Mouse (Mus musculus) heart, postnatal 0 days (tissue): ENCODE data around the gene Cbl. TPM values are rescaled to one million over a fixed set of nuclear protein-coding genes. Genes with fewer than 3 reads are reported as not detected.

ENCODE experiments used
- ATAC-seq: fragments of 200-750 bp; cut with Nextera tagmentation; 2 replicates; pipeline ENCODE4 v1.8.0; 2017; ENCODE audit warnings: low read depth, moderate number of reproducible peaks, moderate library complexity; ENCODE audit not compliant: insufficient read depth
- DNase-seq: peaks from one replicate; pipeline ENCODE4 v3.0.0-alpha.2; 2016; ENCODE audit warnings: low spot score
- H3K27ac ChIP-seq: fragments of 300-500 bp; sonication (generic); 2 replicates; pipeline ENCODE4 v1.5.1; 2014; ENCODE audit warnings: low read depth, mild to moderate bottlenecking
- H3K27me3 ChIP-seq: fragments of 300-500 bp; sonication (generic); 2 replicates; pipeline ENCODE4 v1.6.1; 2014; ENCODE audit warnings: low read length, mixed read lengths; ENCODE audit not compliant: control insufficient read depth, insufficient read depth
- H3K36me3 ChIP-seq: fragments of 300-500 bp; sonication (generic); replicated peaks from 2 replicates; pipeline ENCODE4 v1.6.1; 2014; ENCODE audit warnings: low read length, mixed read lengths; ENCODE audit not compliant: control insufficient read depth, insufficient read depth
- H3K4me1 ChIP-seq: fragments of 300-500 bp; sonication (generic); 2 replicates; pipeline ENCODE4 v1.6.1; 2014; ENCODE audit warnings: antibody characterized with exemption; ENCODE audit not compliant: control insufficient read depth, insufficient read depth
- H3K4me2 ChIP-seq: fragments of 300-500 bp; sonication (generic); 2 replicates; pipeline ENCODE4 v1.6.1; 2014; ENCODE audit warnings: low read depth, mild to moderate bottlenecking, low read length, moderate library complexity
- H3K4me3 ChIP-seq: fragments of 300-500 bp; sonication (generic); 2 replicates; pipeline ENCODE4 v1.5.1; 2014; ENCODE audit warnings: low read depth, low read length
- H3K9ac ChIP-seq: fragments of 300-500 bp; sonication (generic); replicated peaks from 2 replicates; pipeline ENCODE4 v1.6.1; 2014; ENCODE audit warnings: low read depth, low read length, mixed read lengths
- H3K9me3 ChIP-seq: fragments of 300-500 bp; sonication (generic); replicated peaks from 2 replicates; pipeline ENCODE4 v1.6.1; 2016; ENCODE audit warnings: low read length; ENCODE audit not compliant: control insufficient read depth
- CTCF ChIP-seq: IDR thresholded peaks from 2 replicates; pipeline ENCODE4 v1.5.1; 2016; ENCODE audit warnings: antibody characterized with exemption, control low read depth, low read depth
- EP300 ChIP-seq: IDR thresholded peaks from 2 replicates; pipeline ENCODE4 v1.6.1; 2016; ENCODE audit warnings: antibody characterized with exemption, low read depth
- WGBS: fragments of 180-500 bp; shearing (Covaris S2); extraction: QIAGEN DNeasy Blood & Tissue Kit; methylation state at CpG from one replicate; pipeline ENCODE4 v1.1.7; 2014; 5-methylcytosine and 5-hydroxymethylcytosine counted together
- polyA plus RNA-seq: library from polyadenylated mRNA; unstranded; fragments of >200 nt; fragmentation: Nextera tagmentation; extraction: Ambion mirVana; gene quantifications from 2 replicates; pipeline ENCODE4 v1.2.1, GENCODE M21; 2015
- total RNA-seq: library from RNA; depleted of rRNA; stranded (reverse); fragments of >200 nt; gene quantifications from 2 replicates; pipeline ENCODE4 v1.2.3, GENCODE M21; 2014; ENCODE audit warnings: low replicate concordance

Gene Cbl
- total and polyA plus RNA-seq, 2 experiments from 2014 or later, result 5.2 to 17.6 TPM

- no peak overlapping the region for H3K9ac ChIP-seq
Observed at GRCm38 (mm10) chr9:44106182-44106581, 127.7 kb downstream of the Cbl start.

GRCm38 (mm10) chr9:44105781-44106180 is 128.1 kb downstream of the Cbl start:
- Histone ChIP-seq H3K4me1 (peaks cover 32% of the 10 kb centered on the region), H3K4me3 (no peak overlapping the region), H3K27ac (no peak overlapping the region), H3K4me2 (no peak overlapping the region), H3K9me3 (no peaks in the 10 kb centered on the region), H3K9ac (no peak overlapping the region), H3K27me3 (no peaks in the 10 kb centered on the region), H3K36me3 (no peaks in the 10 kb centered on the region; the same call in 1 of the 2 replicates)
- ATAC-seq (no peak), DNase-seq (no peak)
- no peak for TF ChIP-seq CTCF
- TF ChIP-seq EP300, result no peak
- 76% methylated on average over 10 of the region's 10 CpGs for WGBS

More at GRCm38 (mm10) chr9:44106182-44106581, 127.7 kb downstream of the Cbl start:
- 92% methylated on average over 7 of the region's 7 CpGs for WGBS
- no peak for ATAC-seq
- no peaks in the 10 kb centered on the region for H3K9me3 ChIP-seq
- H3K4me2 ChIP-seq, result no peak overlapping the region
- no peak for DNase-seq
- peaks cover 32% of the 10 kb centered on the region for H3K4me1 ChIP-seq
- no peaks in the 10 kb centered on the region; the same call in 1 of the 2 replicates for H3K36me3 ChIP-seq
- H3K4me3 ChIP-seq, result no peak overlapping the region
- H3K27me3 ChIP-seq, result no peaks in the 10 kb centered on the region
- TF ChIP-seq CTCF, result no peak
- no peak for TF ChIP-seq EP300
- H3K27ac ChIP-seq, result peak overlapping the region; percentile 68

- no peak for DNase-seq
- no peaks in the 10 kb centered on the region for H3K27me3 ChIP-seq
- H3K4me3 ChIP-seq, result no peak overlapping the region
- WGBS, result 84% methylated on average over 7 of the region's 7 CpGs
- H3K4me2 ChIP-seq, result no peak overlapping the region
- ATAC-seq, result no peak
- TF ChIP-seq CTCF (no peak), EP300 (no peak)
- peaks cover 25% of the 10 kb centered on the region for H3K4me1 ChIP-seq
- H3K9me3 ChIP-seq, result no peaks in the 10 kb centered on the region
- no peak overlapping the region for H3K9ac ChIP-seq
- no peaks in the 10 kb centered on the region; the same call in 1 of the 2 replicates for H3K36me3 ChIP-seq
- H3K27ac ChIP-seq, result no peak overlapping the region
Observed at GRCm38 (mm10) chr9:44104881-44105280, 129.0 kb downstream of the Cbl start.

GRCm38 (mm10) chr9:44101490-44101889 is 132.4 kb downstream of the Cbl start, which contains the start of gene Mfrp:
TSS of gene Mfrp (plus strand) at chr9:44101729.
- 76% methylated on average over 9 of the region's 9 CpGs for WGBS
- TF ChIP-seq CTCF (no peak), EP300 (no peak)
- no peak within 1 kb of the TSS for H3K4me2 ChIP-seq

GRCm38 (mm10) chr9:44096536-44096935 is 137.3 kb downstream of the Cbl start:
- no peak overlapping the region for H3K4me2 ChIP-seq
- H3K4me1 ChIP-seq, result peaks cover 6% of the 10 kb centered on the region; the same call in 1 of the 2 replicates
- H3K4me3 ChIP-seq, result no peak overlapping the region
- ATAC-seq, result peak; percentile 78
- H3K27ac ChIP-seq, result peak overlapping the region; percentile 93
- WGBS, result 21% methylated on average over 9 of the region's 9 CpGs
- TF ChIP-seq CTCF, result no peak; the same call in 1 of the 2 replicates
- no peak for TF ChIP-seq EP300
- no peaks in the 10 kb centered on the region for H3K27me3 ChIP-seq
- peak; percentile 84 for DNase-seq
- H3K9me3 ChIP-seq, result no peaks in the 10 kb centered on the region
- H3K9ac ChIP-seq, result no peak overlapping the region
- H3K36me3 ChIP-seq, result peaks cover 40% of the 10 kb centered on the region

More at GRCm38 (mm10) chr9:44101490-44101889, 132.4 kb downstream of the Cbl start, which contains the start of gene Mfrp:
- Histone ChIP-seq H3K36me3 (no peaks in the 10 kb centered on the region), H3K27me3 (no peaks in the 10 kb centered on the region), H3K9me3 (no peaks in the 10 kb centered on the region), H3K4me3 (no peak within 1 kb of the TSS), H3K9ac (no peak within 1 kb of the TSS), H3K27ac (no peak within 1 kb of the TSS), H3K4me1 (peaks cover 6% of the 10 kb centered on the region; the same call in 1 of the 2 replicates)
- DNase-seq (no peak), ATAC-seq (no peak)

- TF ChIP-seq CTCF (no peak), EP300 (no peak)
- Histone ChIP-seq H3K4me1 (peaks cover 6% of the 10 kb centered on the region; the same call in 1 of the 2 replicates), H3K9ac (no peak overlapping the region), H3K9me3 (no peaks in the 10 kb centered on the region), H3K4me2 (no peak overlapping the region), H3K27me3 (no peaks in the 10 kb centered on the region), H3K4me3 (no peak overlapping the region), H3K36me3 (peaks cover 47% of the 10 kb centered on the region), H3K27ac (peak overlapping the region; percentile 93)
- DNase-seq, result no peak
- no peak for ATAC-seq
- WGBS, result 84% methylated on average over 9 of the region's 9 CpGs
Observed at GRCm38 (mm10) chr9:44095781-44096180, 138.1 kb downstream of the Cbl start.
